In the genomic region with DNA sequence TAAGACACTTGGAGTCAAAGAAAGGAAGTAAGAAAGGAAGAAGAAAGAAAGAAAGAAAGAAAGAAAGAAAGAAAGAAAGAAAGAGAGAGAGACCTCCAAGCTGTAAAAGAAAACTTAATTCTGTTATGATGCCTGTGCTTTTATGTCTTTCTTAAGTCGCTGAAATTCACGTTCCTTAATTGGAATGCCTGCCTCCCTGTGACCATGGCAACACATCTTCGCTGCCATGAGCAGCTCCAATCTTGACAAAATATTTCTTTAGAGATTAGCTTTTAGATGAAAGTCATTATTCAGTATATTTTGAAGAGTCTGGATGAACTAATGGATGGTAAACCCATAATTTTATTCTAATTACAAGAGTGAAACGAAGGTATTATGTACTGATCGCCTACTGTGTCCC, we compare ENCODE assay signal across 17 mouse cellular contexts.
"Had no signal": no experiment of that assay in that cellular context is flagged by ENCODE, and none has a peak within 500 bp of the region (broad histone marks: within the 10 kb centered on the region; RNA-seq: fewer than 3 reads in every experiment).

No protein-coding gene starts in this region.

- H3K9me3 ChIP-seq: midbrain, embryonic 10.5 days; midbrain, embryonic 12.5 days; neural tube, embryonic 13.5 days; neural tube, embryonic 15.5 days had no signal

- H3K36me3 ChIP-seq: midbrain, embryonic 10.5 days; midbrain, embryonic 12.5 days; neural tube, embryonic 13.5 days; neural tube, embryonic 15.5 days had no signal

- H3K27ac ChIP-seq: midbrain, embryonic 10.5 days; midbrain, embryonic 12.5 days; neural tube, embryonic 13.5 days; neural tube, embryonic 15.5 days had no signal

- H3K4me2 ChIP-seq: lung, embryonic 14.5 days; midbrain, embryonic 12.5 days; neural tube, embryonic 13.5 days; neural tube, embryonic 15.5 days had no signal

- H3K27me3 ChIP-seq: midbrain, embryonic 12.5 days; neural tube, embryonic 13.5 days; neural tube, embryonic 15.5 days had no signal

- H3K9ac ChIP-seq: lung, embryonic 14.5 days; midbrain, embryonic 12.5 days; neural tube, embryonic 13.5 days; neural tube, embryonic 15.5 days had no signal

- H3K4me3 ChIP-seq: midbrain, embryonic 10.5 days; midbrain, embryonic 12.5 days; myocyte; neural tube, embryonic 13.5 days; neural tube, embryonic 15.5 days had no signal

- DNase-seq: lung, embryonic 14.5 days; lung, postnatal 10 days; lung, postnatal 4 days; midbrain, embryonic 14.5 days; retina, postnatal 1 day; right cerebral cortex, adult 18-20 months; right cerebral cortex, postnatal 25 days; right cerebral cortex, postnatal 4 days; spleen, adult 18-20 months; thymus, adult 18-20 months; thymus, postnatal 14 days; thymus, postnatal 36 days had no signal

- H3K4me1 ChIP-seq: midbrain, embryonic 10.5 days; midbrain, embryonic 12.5 days; neural tube, embryonic 15.5 days had no signal
